Mouse (Mus musculus): ENCODE measurements at regions not wholly inside any gene's neighbourhood (a gene's known extent, or its start where the extent isn't known, plus 50 kb on each side); places are given as distances from the start of the nearest gene placed in this dataset.

DNA sequence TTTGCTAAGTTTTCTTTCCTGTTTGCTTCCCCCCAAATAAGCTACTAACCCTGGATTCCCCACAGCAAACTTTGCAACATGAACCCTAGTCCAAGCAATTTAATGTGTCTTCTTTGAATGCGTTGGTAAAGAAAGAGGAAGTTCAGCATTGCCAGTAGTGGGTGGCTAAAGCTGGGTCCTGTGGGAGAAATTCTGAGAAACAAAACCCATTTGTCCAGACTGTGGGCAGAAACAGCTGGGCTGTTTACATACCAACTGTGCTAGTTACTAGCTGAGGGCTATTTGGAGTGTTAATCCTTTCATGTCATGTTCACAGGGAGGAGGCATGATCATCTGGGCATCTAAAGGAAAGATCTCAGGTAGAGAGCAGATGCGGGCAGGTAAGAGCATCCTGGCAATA is 51.8 kb upstream of the 1190002N15Rik start:
- no peak for DNase-seq

DNA sequence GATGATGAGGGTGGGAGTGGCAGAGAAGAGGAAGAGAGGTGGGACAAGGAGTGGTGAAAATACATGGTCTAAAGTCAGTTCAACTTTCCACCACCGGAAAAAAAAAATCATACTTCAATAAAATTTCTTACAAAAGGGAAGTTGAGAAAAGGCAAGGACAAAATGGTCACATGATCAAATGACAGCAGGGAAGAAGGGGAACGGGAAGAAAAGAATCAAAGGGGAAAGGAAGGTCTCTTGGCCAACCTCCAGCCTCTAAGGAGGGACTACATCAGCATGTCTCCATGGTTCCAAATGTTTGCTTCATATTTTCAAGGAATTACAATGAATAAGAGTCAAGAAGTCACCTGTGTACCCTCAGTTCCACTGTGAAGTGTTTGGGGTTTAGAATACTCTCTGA is 64.7 kb upstream of the Slc9a9 start:
- no peak for DNase-seq

DNA sequence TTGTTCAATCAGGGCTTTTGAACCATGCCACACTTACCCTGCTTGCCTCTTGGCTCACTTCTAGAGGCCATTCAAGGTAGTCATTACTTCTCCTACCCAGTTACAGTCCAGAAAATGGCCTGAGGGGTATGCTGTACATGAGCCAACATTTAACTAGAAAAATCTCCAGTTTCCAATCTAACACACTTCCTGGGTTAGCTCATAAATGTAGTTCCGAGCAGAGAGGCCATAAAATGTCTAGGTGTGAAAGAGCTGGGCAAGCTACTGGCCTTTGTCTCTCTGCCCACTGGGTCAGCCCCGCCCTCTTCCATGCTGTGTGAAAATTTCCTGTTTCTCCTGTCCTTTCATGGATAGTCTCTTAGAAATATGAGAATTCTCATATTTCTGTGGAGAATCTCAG is 63.3 kb upstream of the Slc9a9 start:
- DNase-seq: no peak

DNA sequence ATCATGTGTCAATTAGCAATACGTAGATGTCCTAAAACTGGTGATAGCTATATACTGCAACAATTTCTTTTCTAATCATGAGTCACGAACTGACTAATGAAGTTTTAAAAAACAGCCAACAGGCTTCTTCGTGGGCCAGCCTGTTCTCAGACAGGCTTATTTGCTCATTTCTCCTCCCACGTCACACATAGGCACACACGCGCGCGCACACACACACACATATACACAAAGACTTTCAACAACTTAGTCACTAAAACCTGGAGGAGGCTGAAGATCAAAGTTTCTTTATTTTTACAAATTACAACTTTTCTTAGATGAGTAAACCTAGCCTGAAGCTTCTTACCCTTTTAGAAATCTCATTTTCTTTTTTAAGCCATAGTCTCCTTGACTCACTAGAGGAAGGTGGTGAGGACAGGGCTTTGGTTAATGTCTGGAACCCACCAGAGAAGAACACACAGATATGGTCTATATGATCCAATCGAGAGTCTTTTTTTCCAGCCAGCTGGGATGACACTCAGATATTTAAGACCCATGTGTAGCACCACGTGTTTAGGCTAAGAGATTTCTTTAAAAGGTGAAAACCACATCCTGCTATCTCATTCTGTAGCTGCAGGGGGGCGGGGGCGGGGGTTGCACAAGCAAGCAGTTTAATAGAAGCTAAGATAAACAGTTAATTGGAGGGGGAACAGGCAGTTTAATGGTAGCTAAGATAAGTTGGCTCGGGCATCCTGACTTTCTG is 62.5 kb upstream of the Slc9a9 start:
- DNase-seq: no peak

DNA sequence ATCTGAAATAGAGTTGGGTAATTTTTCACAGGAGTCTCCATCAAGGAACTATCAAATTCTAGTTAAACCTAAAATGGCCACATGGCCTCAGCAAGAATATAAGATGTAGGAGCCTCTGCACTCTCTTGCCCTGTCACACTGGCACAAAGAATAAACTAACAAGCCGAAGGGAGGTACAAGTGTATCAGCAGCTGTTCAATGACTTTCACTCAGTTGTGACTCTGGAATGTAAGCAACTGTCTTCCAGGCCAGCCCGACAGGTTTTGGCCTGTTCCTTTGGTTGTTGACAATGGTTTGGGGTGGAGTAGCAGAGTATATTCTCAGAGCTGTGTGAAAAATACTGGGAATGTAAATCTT is 62.0 kb upstream of the Slc9a9 start:
- no peak for DNase-seq

DNA sequence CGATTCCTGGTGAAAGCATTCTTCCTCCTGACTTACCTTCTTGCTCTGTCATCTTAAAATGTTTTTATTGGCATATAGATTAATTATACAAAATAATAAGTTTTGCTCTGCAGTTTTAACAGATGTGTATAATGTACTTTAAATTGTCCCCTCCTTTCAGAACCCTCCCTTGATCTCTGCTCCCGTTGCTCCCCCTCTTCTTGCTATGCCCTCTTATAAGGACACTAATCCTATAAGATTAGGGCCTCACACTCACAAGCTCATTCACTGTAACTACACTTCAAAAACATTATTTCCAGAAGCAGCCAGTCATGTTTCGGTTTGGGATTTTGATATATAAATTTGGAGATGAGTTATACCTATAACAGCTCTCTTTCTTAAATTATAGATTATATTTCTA is 59.6 kb upstream of the Slc9a9 start:
- DNase-seq: no peak

DNA sequence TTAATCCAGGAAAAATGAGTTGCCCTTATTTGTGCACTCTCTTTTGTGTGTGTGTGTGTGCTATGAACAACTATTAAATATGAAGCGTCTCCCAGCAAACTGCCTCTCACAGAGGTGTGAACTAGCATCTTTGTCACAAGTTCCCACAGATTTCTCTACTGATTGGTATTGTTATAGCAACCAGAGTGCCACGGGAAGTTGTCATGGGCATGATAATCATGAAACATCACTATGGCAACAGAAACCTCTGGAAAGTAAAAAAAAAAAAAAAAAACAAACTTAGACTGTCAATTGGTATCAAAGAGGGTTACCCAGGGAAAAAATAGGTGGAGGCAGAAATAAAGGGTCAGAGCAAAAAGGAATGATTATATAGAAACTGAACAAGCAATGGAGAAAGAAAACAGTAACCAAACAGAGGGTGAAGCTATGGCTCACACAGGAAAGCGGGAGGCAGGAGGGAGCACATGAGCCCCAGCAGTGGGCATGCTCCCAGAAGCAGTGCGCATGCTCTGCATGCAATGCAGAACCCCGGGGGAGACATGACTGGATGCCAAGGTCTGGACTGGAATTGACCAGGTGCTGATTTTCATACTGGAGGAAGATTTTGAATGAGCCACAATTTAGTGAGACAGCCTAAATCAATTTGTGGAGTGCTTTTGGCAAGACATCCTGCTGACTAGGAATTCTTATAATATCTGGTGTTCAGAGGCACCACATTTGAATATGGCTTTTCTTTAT is 58.9 kb upstream of the Slc9a9 start:
- peak; percentile 94 for DNase-seq

DNA sequence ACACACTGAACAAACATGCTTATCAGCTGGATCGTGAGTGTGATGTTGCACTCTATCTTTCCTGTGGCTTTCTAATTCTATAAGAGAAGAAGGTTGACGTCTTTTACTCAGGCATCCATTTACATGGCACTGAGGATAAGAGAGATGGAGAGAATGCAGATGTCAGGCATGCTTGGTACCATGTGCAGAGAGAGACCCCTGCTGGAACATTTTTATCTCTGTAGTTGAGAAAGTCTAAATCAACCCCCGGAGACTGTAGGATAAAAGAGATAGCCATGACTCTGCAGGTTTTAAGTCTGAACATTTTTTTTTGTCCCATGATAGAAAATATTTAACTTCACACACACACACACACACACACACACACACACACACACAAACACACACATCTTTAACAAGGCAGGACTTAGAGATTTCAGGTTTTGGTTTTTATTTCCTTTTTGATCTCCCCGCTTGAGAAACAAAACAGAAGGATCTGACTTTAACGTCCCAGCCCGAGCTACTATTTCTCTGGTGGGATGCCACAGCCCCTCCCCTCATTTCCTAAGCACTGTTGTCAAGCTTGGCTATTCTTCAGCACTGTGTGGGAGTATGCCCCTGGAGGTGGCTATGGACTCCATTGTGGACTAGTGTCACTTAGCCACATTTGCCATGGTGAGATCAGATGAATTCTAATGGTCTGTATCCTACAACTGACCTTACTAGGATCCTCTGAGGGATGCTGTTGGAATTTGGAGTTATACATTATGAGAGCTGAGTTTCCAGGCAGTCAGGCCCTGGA is 55.6 kb upstream of the Slc9a9 start:
- DNase-seq: peak; percentile 86

DNA sequence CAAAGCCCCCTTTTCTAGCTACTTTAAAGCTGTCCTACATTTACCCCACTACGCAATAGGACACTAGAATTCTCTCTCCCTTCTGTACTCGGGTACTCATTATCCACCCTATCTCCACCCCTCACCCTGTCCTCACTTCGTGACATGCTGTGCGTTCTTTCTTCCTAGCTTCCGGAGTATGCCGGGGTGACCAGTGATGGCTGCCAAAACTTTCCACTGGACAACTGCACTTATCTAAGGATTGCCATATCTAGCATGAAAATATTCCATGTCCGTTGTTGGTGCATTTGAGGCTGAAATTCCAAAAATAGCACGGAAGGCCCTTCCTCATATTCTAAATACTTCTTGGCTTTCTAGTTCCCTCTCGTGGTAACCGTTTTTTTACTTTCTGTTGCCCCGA is 54.5 kb upstream of the Slc9a9 start:
- DNase-seq: no peak

DNA sequence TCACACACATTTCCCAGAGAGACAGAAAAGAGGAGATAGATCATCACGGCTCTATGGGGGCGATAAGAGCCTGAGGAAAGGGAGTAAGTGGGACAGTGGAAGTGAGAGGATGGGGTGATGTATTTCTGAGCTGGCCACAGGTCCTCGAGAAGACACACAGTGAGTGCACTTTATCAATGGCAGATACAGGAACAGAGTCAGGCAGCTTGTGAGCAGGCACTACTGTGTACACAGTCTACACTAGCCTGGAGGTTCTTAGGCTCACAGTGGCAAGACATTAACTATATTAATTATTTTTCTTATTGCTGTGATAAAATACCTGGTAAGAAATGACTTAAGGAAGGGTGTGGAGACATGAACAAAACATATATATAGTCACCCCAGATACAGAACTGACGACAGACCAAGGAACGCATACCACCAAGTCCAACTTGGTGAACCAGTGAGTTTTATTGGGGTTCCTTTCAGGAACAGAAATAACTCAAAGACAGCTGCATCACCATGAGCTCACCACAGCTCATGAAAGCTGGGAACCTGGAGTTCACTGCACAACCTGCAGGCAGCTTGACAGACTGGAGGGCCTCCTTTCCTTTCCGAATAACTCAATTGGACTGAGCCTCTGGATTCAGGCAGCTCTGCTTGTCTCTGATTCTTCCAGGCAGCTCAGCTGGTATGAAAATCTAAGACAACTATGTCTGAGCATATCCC is 51.5 kb upstream of the Slc9a9 start:
- no peak for DNase-seq
